Mouse (Mus musculus) spleen, adult 2 months (tissue): Measurements from ENCODE around the gene Rab19.

ENCODE experiments used
- CTCF ChIP-seq: fragments of 200-500 bp; IDR thresholded peaks from 2 replicates; pipeline ENCODE4 v1.5.1; 2011; ENCODE audit warnings: mild to moderate bottlenecking, inconsistent platforms; ENCODE audit not compliant: insufficient read depth, insufficient read length, insufficient replicate concordance; ENCODE audit errors: extremely low read depth
- POLR2A ChIP-seq: fragments of 200-500 bp; IDR thresholded peaks from 2 replicates; pipeline ENCODE4 v1.6.1; 2011; ENCODE audit warnings: low read depth, low read length, inconsistent platforms

DNA sequence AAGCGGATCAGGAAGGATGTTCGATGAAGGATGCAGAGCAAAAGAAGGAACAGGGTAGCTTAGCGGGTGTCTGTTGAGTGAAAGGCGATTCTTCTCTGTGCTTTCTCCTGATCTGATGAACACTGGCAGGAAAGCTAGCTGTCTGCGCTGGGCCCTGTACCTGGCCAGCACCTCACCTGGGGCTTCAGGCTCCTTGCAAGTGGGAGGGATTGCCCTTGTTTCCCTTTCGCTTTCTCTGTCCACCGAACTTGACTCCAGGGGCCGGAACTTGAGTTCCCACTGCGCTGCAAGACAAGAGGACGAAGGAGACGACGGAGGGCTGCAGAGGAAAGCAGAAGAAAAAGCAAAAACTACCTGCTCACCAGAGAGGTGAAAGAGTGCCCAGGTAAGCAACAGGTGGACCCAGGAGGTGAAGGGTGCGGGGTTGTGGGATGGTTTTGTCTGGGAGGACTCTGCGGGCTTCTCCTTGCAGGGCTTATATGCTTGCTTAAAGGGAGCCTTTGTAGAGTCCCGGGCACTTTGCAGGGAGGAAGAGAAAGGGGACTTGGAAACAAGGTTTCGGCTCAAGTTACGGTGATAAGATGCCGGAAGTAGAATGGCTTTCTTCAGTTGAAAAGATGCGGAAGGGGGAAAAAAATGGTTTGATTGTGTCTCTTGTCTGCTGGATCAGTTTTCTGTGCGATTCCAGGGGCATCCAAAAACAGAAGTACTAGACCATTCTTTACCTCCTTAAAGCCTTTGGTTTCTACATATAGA lies at the start of gene Rab19:
- TF ChIP-seq POLR2A (no peak), CTCF (no peak)
